Mouse (Mus musculus) kidney, postnatal 0 days (tissue): Measurements from ENCODE around the gene Khk. TPM values are rescaled to one million over a fixed set of nuclear protein-coding genes. Genes with fewer than 3 reads are reported as not detected.
"Not testable (repeated sequence)": the region's sequence is repeated elsewhere in the genome, so short reads cannot be mapped to it uniquely, and the experiment has no call there.

Experiments
- ATAC-seq: fragments of 200-750 bp; cut with Nextera tagmentation; replicated peaks from 2 replicates; pipeline ENCODE4 v1.8.0; 2017; ENCODE audit warnings: low read depth, moderate number of reproducible peaks, moderate TSS enrichment, moderate library complexity; ENCODE audit not compliant: low FRiP score
- DNase-seq: peaks from one replicate; pipeline ENCODE4 v3.0.0-alpha.2; 2016; ENCODE audit warnings: low spot score
- H3K27ac ChIP-seq: fragments of 300-500 bp; sonication (generic); 2 replicates; pipeline ENCODE4 v1.5.1; 2014; ENCODE audit warnings: mild to moderate bottlenecking
- H3K27me3 ChIP-seq: fragments of 300-500 bp; sonication (generic); 2 replicates; pipeline ENCODE4 v1.6.1; 2014; ENCODE audit warnings: low read length, mixed read lengths; ENCODE audit not compliant: insufficient read depth
- H3K36me3 ChIP-seq: fragments of 300-500 bp; sonication (generic); 2 replicates; pipeline ENCODE4 v1.6.1; 2014; ENCODE audit warnings: low read length, mixed read lengths; ENCODE audit not compliant: insufficient read depth
- H3K4me1 ChIP-seq: fragments of 300-500 bp; sonication (generic); replicated peaks from 2 replicates; pipeline ENCODE4 v1.6.1; 2014; ENCODE audit warnings: antibody characterized with exemption, low read length, mixed read lengths; ENCODE audit not compliant: insufficient read depth
- H3K4me2 ChIP-seq: fragments of 300-500 bp; sonication (generic); 2 replicates; pipeline ENCODE4 v1.6.1; 2014; ENCODE audit warnings: mild to moderate bottlenecking, low read length, moderate library complexity, mixed read lengths
- H3K4me3 ChIP-seq: fragments of 300-500 bp; sonication (generic); replicated peaks from 2 replicates; pipeline ENCODE4 v1.5.1; 2014; ENCODE audit warnings: low read depth, low read length
- H3K9ac ChIP-seq: fragments of 300-500 bp; sonication (generic); 2 replicates; pipeline ENCODE4 v1.6.1; 2014; ENCODE audit warnings: low read depth, low read length
- H3K9me3 ChIP-seq: fragments of 300-500 bp; sonication (generic); replicated peaks from 2 replicates; pipeline ENCODE4 v1.6.1; 2016; ENCODE audit warnings: low read length, inconsistent platforms, mixed read lengths
- CTCF ChIP-seq: IDR thresholded peaks from 2 replicates; pipeline ENCODE4 v1.5.1; 2016; ENCODE audit warnings: antibody characterized with exemption, low read depth, mild to moderate bottlenecking, moderate library complexity
- WGBS: fragments of 180-500 bp; shearing (Covaris S2); extraction: QIAGEN DNeasy Blood & Tissue Kit; methylation state at CpG from one replicate; pipeline ENCODE4 v1.1.7; 2014; 5-methylcytosine and 5-hydroxymethylcytosine counted together
- polyA plus RNA-seq: library from polyadenylated mRNA; unstranded; fragments of >200 nt; fragmentation: Nextera tagmentation; extraction: Ambion mirVana; gene quantifications from 2 replicates; pipeline ENCODE4 v1.2.1, GENCODE M21; 2015

The Khk gene
- 68.9 and 70.6 TPM in 2 replicates for polyA plus RNA-seq

GRCm38 (mm10) chr5:30921256-30922033 is at the start of gene Khk:
Khk (plus strand) TSS chr5:30921431.
- Histone ChIP-seq H3K27me3 (no peaks in the 10 kb centered on the region), H3K9me3 (no peaks in the 10 kb centered on the region), H3K9ac (peak within 1 kb of the TSS; percentile 65), H3K4me1 (peaks cover 19% of the 10 kb centered on the region), H3K4me2 (peak within 1 kb of the TSS; percentile 82), H3K27ac (peak within 1 kb of the TSS; percentile 87), H3K36me3 (peaks cover 21% of the 10 kb centered on the region; the same call in 1 of the 2 replicates), H3K4me3 (peak within 1 kb of the TSS; percentile 56)
- ATAC-seq (peak; percentile 80), DNase-seq (peak; percentile 95)
- TF ChIP-seq CTCF = peak; percentile 86
- WGBS = 1% methylated on average over 37 of the region's 40 CpGs

- Histone ChIP-seq H3K4me1 (peaks cover 6% of the 10 kb centered on the region), H3K27ac (no peak overlapping the region), H3K9ac (no peak overlapping the region), H3K4me2 (no peak overlapping the region), H3K27me3 (no peaks in the 10 kb centered on the region), H3K9me3 (no peaks in the 10 kb centered on the region), H3K4me3 (no peak overlapping the region), H3K36me3 (peaks cover 58% of the 10 kb centered on the region)
- no peak for TF ChIP-seq CTCF
- no peak for DNase-seq
- ATAC-seq = no peak
- WGBS = 96% methylated on average over 9 of the region's 9 CpGs
Observed at GRCm38 (mm10) chr5:30872574-30872973, 48.7 kb upstream of the Khk start.

GRCm38 (mm10) chr5:30874365-30874764 is 46.9 kb upstream of the Khk start:
- Histone ChIP-seq H3K4me2 (no peak overlapping the region), H3K36me3 (peaks cover 58% of the 10 kb centered on the region), H3K9ac (no peak overlapping the region), H3K9me3 (no peaks in the 10 kb centered on the region), H3K4me3 (no peak overlapping the region), H3K4me1 (peaks cover 6% of the 10 kb centered on the region), H3K27ac (no peak overlapping the region), H3K27me3 (no peaks in the 10 kb centered on the region)
- TF ChIP-seq CTCF = no peak
- no peak for DNase-seq
- 90% methylated on average over 7 of the region's 7 CpGs for whole genome bisulfite sequencing
- ATAC-seq = no peak

- Histone ChIP-seq H3K4me3 (no peak overlapping the region), H3K27me3 (no peaks in the 10 kb centered on the region), H3K9ac (no peak overlapping the region), H3K36me3 (peaks cover 35% of the 10 kb centered on the region), H3K4me2 (no peak overlapping the region), H3K4me1 (no peaks in the 10 kb centered on the region), H3K27ac (no peak overlapping the region), H3K9me3 (no peaks in the 10 kb centered on the region)
- WGBS = 57% methylated on average over 6 of the region's 6 CpGs
- ATAC-seq (no peak), DNase-seq (no peak)
- TF ChIP-seq CTCF = no peak
Observed at GRCm38 (mm10) chr5:30878616-30879015, 42.6 kb upstream of the Khk start.

- DNase-seq = no peak
Observed at GRCm38 (mm10) chr5:30879347-30879943, 41.8 kb upstream of the Khk start.

GRCm38 (mm10) chr5:30881839-30882238 is 39.4 kb upstream of the Khk start:
- not testable (repeated sequence) for ATAC-seq, H3K4me2 ChIP-seq, H3K36me3 ChIP-seq, H3K4me1 ChIP-seq, H3K27ac ChIP-seq, H3K9ac ChIP-seq, DNase-seq, H3K9me3 ChIP-seq, H3K27me3 ChIP-seq, H3K4me3 ChIP-seq
- WGBS = 79% methylated on average over 4 of the region's 4 CpGs

More at GRCm38 (mm10) chr5:30879347-30879943, 41.8 kb upstream of the Khk start:
- Histone ChIP-seq H3K4me2 (no peak overlapping the region), H3K27me3 (no peaks in the 10 kb centered on the region), H3K4me3 (no peak overlapping the region), H3K9me3 (no peaks in the 10 kb centered on the region), H3K36me3 (peaks cover 27% of the 10 kb centered on the region), H3K9ac (no peak overlapping the region), H3K27ac (no peak overlapping the region), H3K4me1 (no peaks in the 10 kb centered on the region)
- WGBS = 69% methylated on average over 5 of the region's 5 CpGs
- no peak for ATAC-seq
- TF ChIP-seq CTCF = peak; percentile 43; the same call in 1 of the 2 replicates
